Mouse (Mus musculus) brain, adult 2 months (tissue): ENCODE results near the gene Gm10203.
"Not testable (repeated sequence)": the region's sequence is repeated elsewhere in the genome, so short reads cannot be mapped to it uniquely, and the experiment has no call there.

Experiments used
- DNase-seq: peaks from one replicate; pipeline ENCODE4 v3.0.0; 2011; ENCODE audit warnings: low read depth, low spot score

Gene Gm10203

GRCm38 (mm10) chr6:149129870-149130269, at the start of gene Gm10203:
Gene Gm10203 (plus strand): TSS chr6:149130170.
- DNase-seq, result not testable (repeated sequence)

DNA sequence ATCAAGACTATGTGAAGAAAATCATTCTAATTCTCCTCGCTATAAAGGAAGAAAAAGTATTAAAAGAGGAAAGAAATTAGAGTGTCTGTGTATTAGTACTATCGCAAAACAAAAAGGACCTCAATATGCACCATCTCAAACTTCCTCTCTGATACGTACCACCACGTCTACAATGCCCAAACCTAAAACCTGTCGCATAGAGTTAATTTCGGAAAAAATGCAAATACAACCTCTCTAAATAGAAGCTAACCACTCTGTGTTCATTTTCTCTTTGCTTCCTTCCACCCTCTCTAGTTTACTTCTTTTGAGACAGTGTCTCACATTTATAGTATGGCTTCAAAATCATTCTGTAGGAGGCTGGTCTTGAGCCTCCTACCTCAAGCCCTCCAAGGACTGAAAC, 37.6 kb upstream of the Gm10203 start:
- DNase-seq, result no peak

DNA sequence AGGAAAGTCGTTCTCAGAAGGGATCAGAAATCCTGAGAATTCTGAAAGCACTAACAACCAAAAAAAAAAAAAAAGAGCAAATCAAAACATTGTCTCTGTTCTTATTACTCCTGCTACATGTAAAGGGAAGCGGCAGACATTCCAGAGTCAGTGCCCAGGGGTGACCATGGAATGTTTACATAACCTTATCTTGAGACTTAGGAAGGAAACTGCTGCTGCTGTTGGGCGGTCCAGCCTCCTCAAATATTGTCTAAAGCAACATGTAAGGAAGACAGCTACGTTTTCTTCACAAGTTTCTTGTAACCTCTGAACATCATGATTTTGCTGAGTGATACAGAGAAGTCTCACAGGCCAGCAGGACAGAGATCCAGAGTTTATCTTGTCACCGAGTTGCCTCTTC, 36.5 kb upstream of the Gm10203 start:
- no peak for DNase-seq

DNA sequence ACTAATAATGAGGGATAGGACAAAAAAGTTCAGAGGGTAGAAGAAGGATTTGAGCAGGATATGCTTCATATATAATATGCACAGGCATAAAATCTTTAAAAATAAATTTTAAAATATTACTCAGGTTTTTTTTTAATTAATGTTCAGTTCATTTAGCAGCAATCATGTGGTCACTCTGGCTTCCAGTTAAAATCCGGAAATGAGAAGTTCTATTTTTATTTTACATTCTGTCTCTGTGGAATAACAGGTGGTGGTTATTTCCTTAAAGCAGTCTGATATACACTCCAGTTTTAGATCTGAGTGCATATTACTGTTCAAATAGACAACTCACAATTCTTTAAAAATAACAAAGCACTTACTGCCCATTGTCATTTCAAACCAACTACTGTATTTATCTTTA, 35.4 kb upstream of the Gm10203 start:
- DNase-seq, result no peak

- peak; percentile 55 for DNase-seq
These were observed 34.6 kb upstream of the Gm10203 start for GRCm38 (mm10) chr6:149095389-149095788.

- no peak for DNase-seq
These were observed 33.7 kb upstream of the Gm10203 start for GRCm38 (mm10) chr6:149096233-149096632.

- no peak for DNase-seq
These were observed 32.7 kb upstream of the Gm10203 start for GRCm38 (mm10) chr6:149097276-149097675.

GRCm38 (mm10) chr6:149098993-149099392, 31.0 kb upstream of the Gm10203 start:
- no peak for DNase-seq

DNA sequence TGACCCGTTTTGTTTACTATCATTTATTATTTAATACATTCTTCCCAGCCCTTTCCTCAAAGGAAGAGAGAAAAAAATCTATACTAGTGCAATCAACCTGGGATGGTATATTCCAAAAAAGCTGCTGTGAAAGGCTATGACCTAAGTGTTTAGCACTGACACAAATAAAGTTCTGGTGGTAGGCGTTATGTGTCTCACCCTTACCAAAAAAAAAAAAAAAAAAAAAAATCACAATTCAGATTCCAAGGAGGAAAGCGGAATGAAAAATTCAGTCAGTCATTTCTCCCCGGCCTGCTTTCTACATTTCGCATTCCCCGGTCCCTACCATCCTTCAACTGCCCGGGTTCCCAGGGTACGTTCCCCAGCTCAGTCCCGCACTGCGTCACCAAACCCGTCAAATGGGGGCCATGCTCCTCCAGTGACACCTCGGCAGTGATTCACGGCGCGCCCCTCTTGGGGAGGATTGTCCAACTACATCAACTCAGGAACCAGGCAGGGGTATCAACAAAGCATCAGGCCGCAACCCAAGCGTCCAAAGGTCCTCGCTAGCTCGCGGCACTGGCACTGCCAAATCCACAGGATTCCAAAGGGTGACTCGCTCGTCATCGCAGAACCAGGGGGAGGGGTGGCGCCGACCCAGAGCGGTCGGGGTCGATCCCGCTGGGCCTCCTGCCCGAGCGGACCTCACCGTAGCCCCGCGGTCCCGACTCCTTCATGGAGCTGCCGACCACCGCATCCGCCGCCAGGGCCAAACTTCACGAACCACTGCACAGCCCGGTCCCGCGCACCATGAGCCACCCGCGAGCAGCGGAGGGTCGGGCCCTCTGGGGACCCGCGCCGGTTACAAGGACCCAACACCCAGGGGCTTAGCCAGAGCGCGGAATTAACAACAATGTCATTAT, 29.5 kb upstream of the Gm10203 start:
- peak; percentile 89 for DNase-seq

- DNase-seq, result peak; percentile 94
These were observed 28.7 kb upstream of the Gm10203 start, which contains the start of gene Dennd5b for GRCm38 (mm10) chr6:149101076-149101942. Gene Dennd5b (minus strand): TSS chr6:149101680.

- no peak for DNase-seq
These were observed 28.1 kb upstream of the Gm10203 start for GRCm38 (mm10) chr6:149101943-149102243.

DNA sequence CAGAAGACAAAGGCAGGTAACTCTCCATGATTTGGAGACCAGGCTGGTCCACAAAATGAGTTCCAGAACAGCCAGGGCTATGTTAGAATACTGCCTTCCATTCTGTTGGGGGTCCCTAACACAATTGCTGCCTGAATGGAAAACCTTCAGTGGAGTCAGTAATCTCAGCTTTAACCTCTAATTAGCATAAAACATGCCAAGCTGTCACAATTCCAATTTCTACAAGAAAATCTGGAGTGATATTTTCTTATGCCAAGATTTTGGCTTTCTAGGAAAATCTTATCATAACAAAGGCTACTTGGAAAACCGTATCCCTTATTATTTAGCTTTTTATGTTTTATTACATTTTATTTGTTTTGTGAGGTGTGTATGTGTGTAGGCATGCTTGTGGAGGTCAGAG, 26.5 kb upstream of the Gm10203 start:
- DNase-seq, result no peak

DNA sequence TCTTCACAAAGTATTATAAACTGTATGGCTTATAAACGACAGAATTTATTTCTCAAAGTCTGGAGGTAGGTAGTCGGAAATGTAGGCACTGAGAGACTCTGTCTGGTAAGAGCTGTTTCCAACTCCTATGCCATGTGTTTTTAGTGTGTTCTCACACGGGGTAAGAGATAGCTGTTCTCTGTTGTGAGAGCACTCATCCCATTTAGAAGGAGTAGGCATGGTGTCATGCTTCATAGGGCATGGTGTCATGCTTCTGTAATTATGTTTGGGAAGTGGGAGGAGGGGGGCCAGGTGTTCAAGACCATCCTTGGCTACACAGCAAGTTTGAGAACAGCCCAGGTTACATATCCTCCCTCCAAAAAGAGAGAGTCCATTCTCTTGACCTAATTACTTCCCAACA, 22.4 kb upstream of the Gm10203 start:
- no peak for DNase-seq

DNA sequence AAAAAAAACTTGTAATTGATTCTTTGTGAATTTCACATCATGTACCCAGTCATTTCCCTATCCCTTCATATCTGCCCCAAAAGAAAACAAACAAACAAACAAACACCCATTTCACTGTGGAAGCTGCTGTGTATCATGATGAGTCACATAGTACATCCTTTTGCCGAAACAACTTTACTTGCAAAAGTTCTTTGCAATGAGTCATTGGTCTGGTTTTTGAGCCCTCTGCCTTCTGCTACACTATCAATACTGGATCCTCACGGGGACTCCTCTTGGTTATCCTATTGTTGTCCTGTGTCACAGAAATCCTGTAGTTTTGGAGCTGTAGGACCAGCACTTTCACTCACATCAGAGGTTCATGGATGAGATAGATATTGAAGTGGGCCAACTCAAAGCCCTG, 21.1 kb upstream of the Gm10203 start:
- no peak for DNase-seq

GRCm38 (mm10) chr6:149116992-149117391, 13.0 kb upstream of the Gm10203 start:
- no peak for DNase-seq

DNA sequence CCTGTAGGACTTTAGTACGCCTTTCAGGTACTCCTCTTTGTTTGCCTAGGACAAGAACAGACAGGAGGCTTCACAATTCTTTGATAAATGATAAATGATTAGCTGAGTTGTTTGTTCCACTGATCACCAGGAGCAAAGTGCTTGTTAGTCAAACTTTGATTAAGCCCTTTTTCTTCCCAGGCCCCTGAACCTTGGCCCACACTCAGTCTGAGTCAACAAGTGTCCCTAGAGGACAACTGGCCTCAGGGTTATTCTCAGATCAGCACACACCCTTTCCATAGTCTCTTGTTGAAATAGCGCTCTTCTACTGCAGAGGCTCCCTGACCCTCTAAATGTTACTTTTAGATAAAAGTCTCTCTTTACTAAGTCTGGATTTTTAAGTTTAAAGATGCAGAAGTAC, 11.0 kb upstream of the Gm10203 start:
- DNase-seq, result no peak

DNA sequence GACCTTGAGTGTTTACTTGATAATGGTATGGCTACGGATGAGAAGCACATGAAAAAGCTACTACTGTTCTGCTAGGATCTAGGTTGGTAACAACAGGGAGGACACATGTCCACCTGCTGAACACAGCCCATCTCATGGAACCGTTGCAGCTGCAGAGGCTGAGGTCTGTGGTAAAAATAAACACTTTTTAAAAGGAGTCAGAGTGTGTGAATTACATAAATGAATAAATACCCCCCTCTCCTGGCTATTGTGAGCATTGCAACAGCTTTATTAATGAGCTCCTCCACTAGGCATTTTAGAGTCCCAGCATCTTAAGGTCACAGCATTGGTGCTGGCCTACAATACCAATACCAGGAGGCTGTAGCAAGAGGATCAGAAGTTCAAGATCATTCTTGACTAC, 10.1 kb upstream of the Gm10203 start:
- peak; percentile 85 for DNase-seq

DNA sequence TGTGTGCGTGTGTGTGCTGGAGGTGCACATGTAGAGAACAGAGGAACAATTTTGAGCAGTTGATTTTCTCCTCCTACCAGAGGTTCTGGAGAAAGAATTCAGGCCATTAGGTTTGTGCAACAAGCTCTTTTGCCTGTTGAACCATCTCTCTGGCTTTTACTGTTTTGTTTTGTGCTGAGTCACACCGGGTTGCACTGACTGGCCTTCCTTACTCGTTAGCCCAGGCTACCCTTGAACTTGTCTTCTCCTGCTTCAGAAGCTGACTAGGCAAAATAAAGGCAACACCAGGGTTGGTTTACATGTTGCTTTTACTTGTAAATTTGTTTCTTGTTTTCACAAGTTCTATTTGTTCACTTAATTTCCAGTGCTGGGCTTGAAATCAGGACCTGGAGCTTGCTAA, 6.9 kb upstream of the Gm10203 start:
- no peak for DNase-seq

DNA sequence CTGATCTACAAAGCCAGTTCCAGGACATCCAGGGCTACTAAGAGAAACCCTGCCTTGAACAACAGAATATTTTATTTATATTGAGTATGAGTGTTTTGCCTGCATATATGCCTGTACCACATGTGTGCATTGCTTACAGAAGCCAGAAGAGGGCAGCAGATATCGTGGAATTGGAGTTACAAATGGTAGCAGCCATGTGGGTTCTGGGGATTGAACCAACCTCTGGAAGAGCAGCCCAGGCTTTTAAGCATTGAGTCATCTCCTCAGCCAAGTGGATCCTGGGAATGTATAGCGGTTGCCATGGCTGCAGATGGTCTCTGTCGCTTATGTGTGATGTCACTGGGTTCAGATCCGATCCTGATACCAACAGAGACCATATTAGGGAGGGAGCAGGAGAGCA, 3.3 kb upstream of the Gm10203 start:
- peak; percentile 32 for DNase-seq

DNA sequence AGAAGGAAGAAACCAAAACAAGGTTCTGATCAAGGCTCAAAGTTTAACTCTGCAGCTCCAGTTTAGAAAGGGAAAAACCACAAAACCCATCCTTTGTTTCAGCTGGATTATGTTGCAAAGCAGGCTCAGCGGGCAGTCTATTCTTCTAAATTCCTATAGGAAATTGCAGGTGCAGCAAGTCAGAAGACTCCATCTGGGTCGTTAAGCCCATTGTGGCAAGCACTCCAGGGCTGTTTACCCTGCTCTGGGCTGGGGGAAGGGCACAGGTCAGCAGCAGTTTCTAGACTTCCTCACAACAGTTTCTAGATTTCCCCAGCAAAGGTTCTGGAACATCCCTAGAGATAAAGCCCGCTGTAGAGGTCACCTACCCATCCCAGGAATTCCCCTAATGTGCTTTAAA, 1.1 kb downstream of the Gm10203 start:
- DNase-seq, result no peak

DNA sequence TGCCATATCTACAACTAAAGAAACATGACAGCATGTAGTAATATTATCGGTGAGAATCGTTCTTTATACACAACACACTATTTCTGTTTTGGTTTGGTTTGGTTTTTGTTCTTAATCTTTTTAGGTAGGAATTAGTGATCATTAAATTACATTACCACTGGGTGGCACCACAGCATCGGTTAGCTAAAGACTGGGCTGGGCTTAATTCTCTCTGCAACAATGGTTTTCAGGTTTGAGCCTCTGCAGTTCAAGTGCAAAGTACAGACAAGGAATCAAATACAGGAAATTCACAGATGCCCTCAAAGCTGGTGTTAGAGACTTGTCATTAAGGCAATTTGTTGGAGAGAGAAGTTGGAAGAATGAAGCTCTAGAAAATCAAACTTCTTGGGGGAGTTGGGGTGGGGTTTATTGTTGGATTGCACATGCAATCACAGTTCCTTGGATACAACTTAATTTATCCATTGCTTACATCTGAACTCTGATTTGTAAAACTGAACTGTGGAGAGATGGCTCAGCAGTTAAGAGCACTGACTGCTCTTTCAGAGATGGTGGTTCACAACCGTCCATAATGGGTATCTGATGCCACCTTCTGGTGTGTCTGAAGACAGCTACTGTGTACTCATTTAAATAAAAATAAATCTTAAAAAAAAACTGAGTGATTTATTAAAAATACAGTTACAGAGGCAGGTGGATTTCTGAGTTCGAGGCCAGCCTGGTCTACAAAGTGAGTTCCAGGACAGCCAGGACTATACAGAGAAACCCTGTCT, 2.5 kb downstream of the Gm10203 start:
- DNase-seq, result peak; percentile 74
